Mouse (Mus musculus) CH12.LX (cell line): ENCODE data around the gene Sec22c.
A peak's percentile ranks its signal among the peaks of the same experiment; 100 is the strongest.

ENCODE experiments used
- CTCF ChIP-seq, 2 experiments: IDR thresholded peaks in 1 of 2; conservative IDR thresholded peaks in 1 of 2; 2 replicates each; pipeline ENCODE4 v1.5.1; 2011 to 2012; ENCODE audit warnings: low read depth in 2 of 2, low read length in 2 of 2, improper control_type of control experiment in 1 of 2, inconsistent platforms in 1 of 2, mild to moderate bottlenecking in 1 of 2, moderate library complexity in 1 of 2
- SIN3A ChIP-seq: IDR thresholded peaks from 2 replicates; pipeline ENCODE4 v1.6.1; 2012; ENCODE audit warnings: low read length, improper control_type of control experiment, inconsistent platforms

DNA sequence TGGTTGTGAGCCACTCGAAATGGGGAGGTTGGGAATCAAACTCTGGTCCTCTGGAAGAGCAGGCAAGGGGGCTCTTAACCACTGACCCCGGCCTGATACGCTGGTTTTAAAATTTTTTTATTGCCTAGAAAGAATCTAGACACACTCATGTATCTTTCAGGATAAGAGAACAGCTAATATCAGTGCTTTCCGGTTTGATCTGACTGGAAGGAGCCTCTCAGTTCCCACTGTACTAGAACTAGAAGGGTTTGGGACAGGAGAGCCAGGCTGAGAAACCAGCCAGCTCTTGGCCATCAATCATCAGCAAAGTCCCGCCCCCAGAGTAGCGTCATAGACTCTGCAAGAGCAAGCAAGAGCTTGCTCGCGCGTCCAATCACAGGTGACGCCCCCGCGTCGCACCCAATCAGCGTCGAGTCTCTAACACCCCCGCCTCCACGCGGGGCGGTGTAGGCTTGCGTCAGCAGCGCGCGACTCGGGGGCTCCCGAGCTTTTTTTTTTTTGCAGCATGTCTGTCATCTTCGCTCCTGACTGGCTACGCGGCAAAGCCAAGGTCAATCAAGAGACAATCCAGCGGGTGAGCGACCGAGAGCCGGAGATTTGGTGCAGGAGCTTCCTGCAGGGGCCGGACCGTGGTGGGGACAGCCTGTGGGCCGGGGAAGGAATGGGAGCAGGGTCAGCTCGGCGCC is 4.8 kb upstream of the Sec22c start, which contains the start of gene Ss18l2:
- no peak for TF ChIP-seq CTCF (conservative IDR thresholded peaks at IDR 0.05 in 1 of 2, IDR thresholded peaks at IDR 0.05 in 1 of 2; ENCODE audit: low read depth in 2 of 2, low read length in 2 of 2)
- peak; percentile 93 for TF ChIP-seq SIN3A
